Mouse (Mus musculus) neural tube, embryonic 14.5 days (tissue): ENCODE results near the gene Epc2. TPM values are rescaled to one million over a fixed set of nuclear protein-coding genes. Genes with fewer than 3 reads are reported as not detected.
"Not testable (repeated sequence)": the region's sequence is repeated elsewhere in the genome, so short reads cannot be mapped to it uniquely, and the experiment has no call there.

Source experiments
- ATAC-seq: fragments of 200-750 bp; cut with Nextera tagmentation; 2 replicates; pipeline ENCODE4 v1.8.0; 2017; ENCODE audit warnings: low read depth, mild to moderate bottlenecking, moderate TSS enrichment, moderate library complexity
- H3K27ac ChIP-seq: fragments of 300-500 bp; sonication (generic); 2 replicates; pipeline ENCODE4 v1.5.1; 2014; ENCODE audit warnings: low read depth, mild to moderate bottlenecking, control low read depth, low read length, moderate library complexity, mixed read lengths
- H3K27me3 ChIP-seq: fragments of 300-500 bp; sonication (generic); 2 replicates; pipeline ENCODE4 v1.6.1; 2014; ENCODE audit warnings: low read length; ENCODE audit not compliant: control insufficient read depth, insufficient read depth
- H3K36me3 ChIP-seq: fragments of 300-500 bp; sonication (generic); 2 replicates; pipeline ENCODE4 v1.6.1; 2014; ENCODE audit warnings: low read length, mixed read lengths; ENCODE audit not compliant: control insufficient read depth, insufficient read depth
- H3K4me1 ChIP-seq: fragments of 300-500 bp; sonication (generic); 2 replicates; pipeline ENCODE4 v1.6.1; 2014; ENCODE audit warnings: low read length; ENCODE audit not compliant: control insufficient read depth, insufficient read depth
- H3K4me2 ChIP-seq: fragments of 300-500 bp; sonication (generic); 2 replicates; pipeline ENCODE4 v1.6.1; 2014; ENCODE audit warnings: mild to moderate bottlenecking, low read depth, low read length, control low read depth
- H3K4me3 ChIP-seq: fragments of 300-500 bp; sonication (generic); 2 replicates; pipeline ENCODE4 v1.5.1; 2014; ENCODE audit warnings: low read depth, low read length, control low read depth, mixed read lengths
- H3K9ac ChIP-seq: fragments of 300-500 bp; sonication (generic); replicated peaks from 2 replicates; pipeline ENCODE4 v1.6.1; 2014; ENCODE audit warnings: low read depth, mild to moderate bottlenecking, control low read depth, low read length, mixed read lengths
- H3K9me3 ChIP-seq: fragments of 300-500 bp; sonication (generic); 2 replicates; pipeline ENCODE4 v1.6.1; 2016; ENCODE audit warnings: low read length; ENCODE audit not compliant: control insufficient read depth
- WGBS: fragments of 180-500 bp; shearing (Covaris S2); extraction: QIAGEN DNeasy Blood & Tissue Kit; methylation state at CpG from one replicate; pipeline ENCODE4 v1.1.7; 2014; 5-methylcytosine and 5-hydroxymethylcytosine counted together
- polyA plus RNA-seq: library from polyadenylated mRNA; unstranded; fragments of >200 nt; fragmentation: Nextera tagmentation; extraction: Ambion mirVana; gene quantifications from 2 replicates; pipeline ENCODE4 v1.2.1, GENCODE M21; 2014

The Epc2 gene
- polyA plus RNA-seq, 1 experiment from 2014 or later = 20.7 TPM

GRCm38 (mm10) chr2:49503596-49503995 lies 52.3 kb downstream of the Epc2 start:
- no peak overlapping the region for H3K9ac ChIP-seq
- no peak for ATAC-seq
- H3K4me1 ChIP-seq = no peaks in the 10 kb centered on the region
- H3K27ac ChIP-seq = no peak overlapping the region
- no peaks in the 10 kb centered on the region for H3K9me3 ChIP-seq
- H3K36me3 ChIP-seq = no peaks in the 10 kb centered on the region
- no peaks in the 10 kb centered on the region for H3K27me3 ChIP-seq
- WGBS = 69% methylated on average over 3 of the region's 3 CpGs
- no peak overlapping the region for H3K4me2 ChIP-seq
- H3K4me3 ChIP-seq = no peak overlapping the region

DNA sequence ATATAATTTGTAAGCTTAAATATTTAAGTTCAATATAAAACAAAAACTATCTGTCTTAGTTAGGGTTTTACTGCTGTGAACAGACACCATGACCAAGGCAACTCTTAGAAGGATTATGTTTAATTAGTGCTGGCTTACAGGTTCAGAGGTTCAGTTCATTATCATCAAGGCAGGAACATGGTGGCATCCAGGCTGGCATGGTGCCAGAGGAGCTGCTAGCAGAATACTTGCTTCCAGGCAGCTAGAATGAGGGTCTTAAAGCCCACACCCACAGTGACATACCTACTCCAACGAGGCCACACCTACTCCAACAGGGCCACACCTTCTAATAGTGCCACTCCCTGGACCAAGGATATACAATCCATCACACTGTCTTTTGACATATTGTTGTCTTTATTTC lies 53.9 kb downstream of the Epc2 start:
- not testable (repeated sequence) for H3K4me1 ChIP-seq, H3K27ac ChIP-seq, H3K9me3 ChIP-seq, H3K4me2 ChIP-seq, H3K9ac ChIP-seq, ATAC-seq, H3K27me3 ChIP-seq, H3K4me3 ChIP-seq, H3K36me3 ChIP-seq
- 86% methylated on average over 1 of the region's 1 CpGs for WGBS

GRCm38 (mm10) chr2:49510832-49511231 lies 59.5 kb downstream of the Epc2 start:
- peaks cover 8% of the 10 kb centered on the region; the same call in 1 of the 2 replicates for H3K4me1 ChIP-seq
- H3K9me3 ChIP-seq = no peaks in the 10 kb centered on the region
- H3K27me3 ChIP-seq = no peaks in the 10 kb centered on the region
- peak overlapping the region; percentile 25; the same call in 1 of the 2 replicates for H3K27ac ChIP-seq
- no peak for ATAC-seq
- H3K4me3 ChIP-seq = no peak overlapping the region
- 34% methylated on average over 1 of the region's 1 CpGs for WGBS
- no peaks in the 10 kb centered on the region for H3K36me3 ChIP-seq
- H3K9ac ChIP-seq = no peak overlapping the region
- H3K4me2 ChIP-seq = no peak overlapping the region

- H3K27ac ChIP-seq = no peak overlapping the region
- H3K27me3 ChIP-seq = no peaks in the 10 kb centered on the region
- H3K4me3 ChIP-seq = no peak overlapping the region
- H3K36me3 ChIP-seq = no peaks in the 10 kb centered on the region
- no peaks in the 10 kb centered on the region for H3K9me3 ChIP-seq
- no peak for ATAC-seq
- no peak overlapping the region for H3K9ac ChIP-seq
- peaks cover 4% of the 10 kb centered on the region; the same call in 1 of the 2 replicates for H3K4me1 ChIP-seq
- 89% methylated on average over 2 of the region's 2 CpGs for WGBS
- no peak overlapping the region for H3K4me2 ChIP-seq
Observed at GRCm38 (mm10) chr2:49516011-49516410, 64.7 kb downstream of the Epc2 start.

DNA sequence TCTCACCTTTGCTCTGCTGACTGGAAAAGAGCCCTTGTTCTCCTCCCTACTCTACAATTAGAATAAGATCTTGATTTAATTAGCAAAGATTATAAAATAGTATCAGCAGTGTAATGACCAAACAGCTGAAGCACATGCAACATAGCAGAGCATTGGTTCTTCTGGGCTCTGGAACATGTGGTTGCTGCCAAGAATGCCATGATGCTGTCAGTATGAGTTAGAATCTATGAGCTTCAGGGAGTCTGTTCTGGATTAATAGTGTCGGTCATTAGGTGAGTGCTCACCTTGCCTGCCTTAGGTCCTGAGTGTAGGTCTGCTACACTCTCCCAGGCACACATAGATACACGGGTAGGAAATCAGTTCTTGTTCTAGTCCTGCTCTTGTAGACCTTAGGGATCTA lies 69.1 kb downstream of the Epc2 start:
- no peak overlapping the region for H3K27ac ChIP-seq
- WGBS = 85% methylated on average over 2 of the region's 2 CpGs
- no peaks in the 10 kb centered on the region for H3K4me1 ChIP-seq
- H3K9ac ChIP-seq = no peak overlapping the region
- no peaks in the 10 kb centered on the region for H3K27me3 ChIP-seq
- ATAC-seq = no peak
- H3K9me3 ChIP-seq = no peaks in the 10 kb centered on the region
- no peaks in the 10 kb centered on the region for H3K36me3 ChIP-seq
- no peak overlapping the region for H3K4me2 ChIP-seq
- no peak overlapping the region for H3K4me3 ChIP-seq

DNA sequence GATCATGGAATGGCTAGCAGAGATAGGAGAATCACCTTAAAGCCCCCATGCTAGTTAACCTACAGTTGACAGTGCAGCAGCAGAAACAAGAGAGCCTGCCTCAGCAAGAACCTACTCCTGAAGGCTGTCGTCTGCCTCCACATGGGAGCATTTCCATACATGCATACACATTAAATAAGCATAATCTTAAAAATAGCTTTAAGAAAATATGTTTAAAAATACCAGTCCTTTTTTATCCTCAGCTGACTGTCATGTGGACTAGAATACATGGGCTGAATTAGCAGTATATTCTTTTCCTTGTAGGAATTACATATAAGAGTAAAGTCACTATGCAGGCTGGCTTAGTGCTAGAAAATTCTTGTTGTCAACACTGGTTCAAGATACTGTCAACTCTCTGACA lies 69.7 kb downstream of the Epc2 start:
- Histone ChIP-seq H3K4me1 (no peaks in the 10 kb centered on the region), H3K27ac (no peak overlapping the region), H3K36me3 (no peaks in the 10 kb centered on the region), H3K9ac (no peak overlapping the region), H3K9me3 (no peaks in the 10 kb centered on the region), H3K27me3 (no peaks in the 10 kb centered on the region), H3K4me2 (no peak overlapping the region), H3K4me3 (no peak overlapping the region)
- WGBS = 75% methylated on average over 1 of the region's 1 CpGs
- ATAC-seq = no peak

GRCm38 (mm10) chr2:49521564-49521963 lies 70.3 kb downstream of the Epc2 start:
- no peak overlapping the region for H3K4me3 ChIP-seq
- no peak overlapping the region for H3K27ac ChIP-seq
- 79% methylated on average over 2 of the region's 2 CpGs for WGBS
- no peaks in the 10 kb centered on the region for H3K4me1 ChIP-seq
- no peaks in the 10 kb centered on the region for H3K9me3 ChIP-seq
- H3K27me3 ChIP-seq = no peaks in the 10 kb centered on the region
- H3K36me3 ChIP-seq = no peaks in the 10 kb centered on the region
- no peak overlapping the region for H3K9ac ChIP-seq
- ATAC-seq = no peak
- no peak overlapping the region for H3K4me2 ChIP-seq

DNA sequence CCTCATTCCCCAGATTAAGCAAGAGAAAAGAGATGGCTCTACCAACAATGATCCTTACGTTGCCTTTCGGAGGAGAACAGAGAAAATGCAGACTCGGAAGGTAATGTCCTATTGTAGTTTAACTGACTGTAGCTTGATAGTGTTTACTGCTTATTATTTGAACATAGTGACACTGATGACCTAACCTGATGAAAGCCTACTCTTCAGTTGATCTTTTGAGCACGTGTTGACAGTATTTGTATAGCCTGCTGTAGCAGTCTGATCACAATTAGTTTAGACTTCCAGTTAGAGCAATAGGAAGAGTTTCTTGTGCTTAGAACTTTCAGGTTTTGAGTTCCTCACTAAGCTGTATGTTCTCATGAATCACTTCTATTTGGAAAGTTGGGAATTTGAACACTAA lies 71.3 kb downstream of the Epc2 start:
- Histone ChIP-seq H3K4me2 (no peak overlapping the region), H3K4me1 (no peaks in the 10 kb centered on the region), H3K27ac (no peak overlapping the region), H3K27me3 (no peaks in the 10 kb centered on the region), H3K9me3 (no peaks in the 10 kb centered on the region), H3K4me3 (no peak overlapping the region), H3K36me3 (no peaks in the 10 kb centered on the region), H3K9ac (no peak overlapping the region)
- no peak for ATAC-seq
- 82% methylated on average over 4 of the region's 4 CpGs for WGBS

GRCm38 (mm10) chr2:49537147-49537546 lies 85.9 kb downstream of the Epc2 start:
- no peaks in the 10 kb centered on the region for H3K9me3 ChIP-seq
- no peak overlapping the region for H3K4me3 ChIP-seq
- H3K27me3 ChIP-seq = no peaks in the 10 kb centered on the region
- H3K27ac ChIP-seq = no peak overlapping the region
- H3K36me3 ChIP-seq = 0 out of 2 replicates have a peak, but pooled peaks cover 2% of the 10 kb centered on the region
- no peak overlapping the region for H3K9ac ChIP-seq
- no peak overlapping the region for H3K4me2 ChIP-seq
- no peaks in the 10 kb centered on the region for H3K4me1 ChIP-seq
- 91% methylated on average over 6 of the region's 6 CpGs for WGBS
- no peak for ATAC-seq

- no peak for ATAC-seq
- WGBS = 61% methylated on average over 2 of the region's 2 CpGs
Observed at GRCm38 (mm10) chr2:49538056-49538455, 86.8 kb downstream of the Epc2 start.

More at GRCm38 (mm10) chr2:49538056-49538455, 86.8 kb downstream of the Epc2 start:
- Histone ChIP-seq H3K4me1 (no peaks in the 10 kb centered on the region), H3K4me2 (no peak overlapping the region), H3K36me3 (0 out of 2 replicates have a peak, but pooled peaks cover 2% of the 10 kb centered on the region), H3K9ac (no peak overlapping the region), H3K27me3 (no peaks in the 10 kb centered on the region), H3K9me3 (no peaks in the 10 kb centered on the region), H3K4me3 (no peak overlapping the region), H3K27ac (no peak overlapping the region)
